Mouse (Mus musculus): ENCODE data around the gene Prr12.
A peak's percentile ranks its signal among the peaks of the same experiment; 100 is the strongest.

Gene Prr12

DNA sequence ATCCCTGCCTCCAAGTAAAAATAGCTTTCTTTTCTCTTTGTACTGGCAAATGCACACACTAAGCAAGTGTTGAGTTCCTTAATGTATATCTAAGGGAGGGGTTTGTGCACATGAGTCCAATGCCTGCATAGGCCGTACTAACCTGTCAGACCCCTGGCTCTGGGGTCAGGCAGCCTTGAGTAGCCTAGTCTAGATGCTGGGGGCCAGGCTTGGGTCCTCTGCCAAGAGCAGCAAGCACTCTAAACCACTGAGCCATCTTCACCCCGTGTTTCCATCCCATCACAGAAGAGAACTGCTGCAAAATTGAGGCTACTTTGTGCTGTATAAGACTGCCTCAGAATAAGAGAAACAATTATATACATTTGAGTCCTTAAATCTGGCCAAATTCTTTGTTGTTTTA lies 25.1 kb upstream of the Prr12 start:
- no peak for DNase-seq (ENCODE audit: low read depth, low spot score)

DNA sequence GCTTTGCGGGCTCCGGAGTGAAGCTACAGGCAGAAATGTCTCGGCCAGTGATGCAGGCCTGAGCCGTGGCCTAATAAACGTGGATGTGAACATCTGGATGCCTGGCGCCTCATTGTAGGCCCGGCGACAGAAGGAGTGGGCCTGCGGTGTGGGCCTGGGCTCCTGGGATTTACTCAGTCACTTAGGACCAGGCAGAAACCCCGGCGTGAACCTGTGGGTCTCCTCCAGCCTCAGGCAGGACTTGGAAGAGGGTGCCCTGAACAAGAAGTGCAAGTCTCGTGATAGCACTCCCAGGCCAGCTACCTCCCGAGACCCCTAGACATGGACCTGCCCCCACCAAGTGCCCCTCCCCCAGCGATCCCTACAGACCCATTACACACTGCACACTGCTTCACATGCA lies 24.6 kb upstream of the Prr12 start:
- DNase-seq (ENCODE audit: low read depth, low spot score), result no peak

DNA sequence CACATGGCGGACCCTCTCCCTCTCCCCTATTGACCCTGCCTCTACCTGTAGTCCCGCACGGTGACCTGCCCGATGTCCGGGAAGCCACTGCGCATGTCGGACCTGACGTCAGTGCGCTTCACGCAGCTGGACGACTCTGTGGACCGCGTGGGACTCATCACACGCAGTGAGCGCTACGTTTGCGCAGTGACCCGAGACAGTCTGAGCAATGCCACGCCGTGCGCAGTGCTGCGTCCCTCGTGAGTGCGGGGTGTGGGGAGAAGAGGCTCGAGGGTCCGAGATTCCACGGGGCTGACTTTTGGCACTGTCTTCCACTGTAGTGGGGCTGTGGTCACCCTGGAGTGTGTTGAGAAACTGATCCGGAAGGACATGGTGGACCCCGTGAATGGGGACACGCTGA lies 23.8 kb upstream of the Prr12 start:
- no peak for DNase-seq (ENCODE audit: low read depth, low spot score)

DNA sequence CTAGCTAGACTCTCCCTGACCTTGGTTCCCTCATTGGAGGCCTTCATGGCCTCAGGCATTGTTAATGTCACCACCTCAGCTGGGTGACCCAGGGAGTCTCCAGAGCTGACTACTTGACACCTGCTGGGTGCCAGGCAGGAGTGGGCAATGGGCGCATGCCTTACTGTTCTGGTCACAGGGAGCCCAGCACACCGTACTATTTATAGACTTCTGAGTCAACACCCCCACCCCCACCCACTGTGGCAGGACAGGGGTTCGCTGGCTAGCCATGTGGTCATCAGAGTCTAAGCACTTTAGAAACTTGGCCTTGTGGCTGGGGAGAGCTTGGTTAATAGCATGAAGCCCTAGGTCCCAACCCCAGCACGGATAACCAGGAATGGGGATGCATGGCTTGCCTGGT lies 22.7 kb upstream of the Prr12 start:
- DNase-seq (ENCODE audit: low read depth, low spot score), result no peak

DNA sequence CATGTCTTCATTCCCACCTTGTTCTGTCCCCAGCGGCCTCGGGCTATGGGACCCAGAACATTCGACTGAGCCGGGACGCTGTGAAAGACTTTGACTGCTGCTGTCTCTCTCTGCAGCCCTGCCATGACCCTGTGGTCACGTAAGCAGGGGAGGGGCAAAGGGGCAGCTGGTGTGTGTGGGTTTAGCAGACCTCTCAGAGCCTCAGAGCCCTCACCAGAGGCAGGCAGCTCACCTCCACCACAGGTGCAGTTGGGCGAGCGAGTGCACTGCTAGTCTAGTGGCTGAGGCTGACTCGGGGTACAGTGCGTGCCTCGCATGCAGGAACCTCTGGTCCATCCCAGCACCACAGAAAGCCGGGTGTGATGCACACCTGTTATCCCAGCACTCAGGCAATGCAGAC lies 21.3 kb upstream of the Prr12 start:
- DNase-seq (ENCODE audit: low read depth, low spot score), result no peak

DNA sequence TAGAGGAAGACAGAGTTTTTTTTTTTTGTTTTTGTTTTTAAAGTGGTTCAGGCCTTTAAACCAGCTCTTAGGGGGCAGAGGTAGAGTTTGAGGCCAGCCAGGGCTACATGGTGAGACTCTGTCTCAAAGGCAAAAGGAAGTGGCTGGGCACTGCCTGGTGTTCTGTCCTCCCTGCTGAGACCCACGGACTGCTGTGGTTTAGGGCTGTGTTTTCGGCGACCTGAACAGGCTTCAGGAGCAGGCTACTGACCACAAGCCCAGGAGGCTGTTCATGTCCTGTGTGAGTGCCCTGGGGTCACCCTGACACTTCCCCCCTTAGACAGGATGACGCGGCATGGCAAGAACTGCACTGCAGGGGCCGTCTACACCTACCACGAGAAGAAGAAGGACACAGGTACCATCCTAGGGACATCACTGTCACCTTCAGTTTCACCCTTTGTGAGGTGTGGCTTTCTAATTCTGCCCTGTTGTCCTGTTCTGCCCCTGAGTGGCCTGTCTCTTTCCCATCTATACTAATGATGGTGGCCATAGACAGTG lies 20.6 kb upstream of the Prr12 start:
- no peak for DNase-seq (ENCODE audit: low read depth, low spot score)

DNA sequence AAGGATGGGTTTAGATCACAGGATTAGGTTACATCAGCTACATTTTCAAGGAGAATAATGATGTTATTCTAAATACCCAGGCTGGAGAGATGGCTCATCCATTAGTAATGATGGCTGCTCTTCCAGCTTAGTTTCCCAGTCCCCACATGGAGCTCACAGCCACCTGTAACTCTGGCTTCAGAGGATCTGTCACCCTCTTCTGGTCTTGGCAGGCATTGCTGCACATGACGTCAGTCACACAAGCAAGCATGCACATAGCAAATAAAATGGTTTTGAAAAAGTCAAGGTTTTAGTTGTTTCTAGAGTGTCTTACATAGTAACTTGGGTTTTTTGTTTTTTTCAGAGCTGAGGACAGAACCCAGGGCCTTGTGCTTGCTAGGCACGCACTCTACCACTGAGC lies 19.5 kb upstream of the Prr12 start:
- DNase-seq (ENCODE audit: low read depth, low spot score), result no peak

DNA sequence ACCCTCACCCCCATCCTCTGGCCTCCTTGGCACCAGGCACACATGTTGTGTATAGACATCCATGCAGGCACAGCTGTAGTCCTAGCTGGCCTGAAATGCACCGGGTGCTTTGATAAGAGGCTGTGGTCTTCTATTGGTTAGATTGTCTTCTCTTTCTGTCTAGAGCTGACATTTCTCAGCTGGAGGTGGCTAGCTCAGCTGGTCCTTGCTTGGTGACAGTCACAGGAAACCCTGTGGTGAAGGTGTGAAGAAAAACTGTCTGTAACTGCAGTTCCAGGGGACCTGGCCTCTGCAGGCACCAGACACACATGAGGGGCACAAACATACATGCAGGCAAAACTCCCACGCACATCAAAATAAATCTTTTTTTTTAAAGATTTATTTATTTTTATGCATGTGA lies 17.0 kb upstream of the Prr12 start:
- DNase-seq (ENCODE audit: low read depth, low spot score), result no peak

DNA sequence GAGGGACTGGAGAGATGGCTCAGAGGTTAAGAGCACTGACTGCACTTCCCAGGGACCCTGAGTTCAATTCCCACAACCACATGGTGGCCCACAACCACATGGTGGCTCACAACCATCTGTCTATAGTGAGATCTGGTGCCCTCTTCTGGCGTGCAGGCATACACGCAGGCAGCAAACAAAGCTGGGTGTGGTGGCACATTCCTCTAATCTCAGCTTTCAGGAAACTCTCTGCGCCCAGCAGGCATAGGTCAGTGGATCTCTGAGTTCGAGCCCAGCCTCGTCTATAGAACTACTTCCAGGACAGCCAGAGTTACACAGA lies 15.3 kb upstream of the Prr12 start:
- DNase-seq (ENCODE audit: low read depth, low spot score), result no peak

DNA sequence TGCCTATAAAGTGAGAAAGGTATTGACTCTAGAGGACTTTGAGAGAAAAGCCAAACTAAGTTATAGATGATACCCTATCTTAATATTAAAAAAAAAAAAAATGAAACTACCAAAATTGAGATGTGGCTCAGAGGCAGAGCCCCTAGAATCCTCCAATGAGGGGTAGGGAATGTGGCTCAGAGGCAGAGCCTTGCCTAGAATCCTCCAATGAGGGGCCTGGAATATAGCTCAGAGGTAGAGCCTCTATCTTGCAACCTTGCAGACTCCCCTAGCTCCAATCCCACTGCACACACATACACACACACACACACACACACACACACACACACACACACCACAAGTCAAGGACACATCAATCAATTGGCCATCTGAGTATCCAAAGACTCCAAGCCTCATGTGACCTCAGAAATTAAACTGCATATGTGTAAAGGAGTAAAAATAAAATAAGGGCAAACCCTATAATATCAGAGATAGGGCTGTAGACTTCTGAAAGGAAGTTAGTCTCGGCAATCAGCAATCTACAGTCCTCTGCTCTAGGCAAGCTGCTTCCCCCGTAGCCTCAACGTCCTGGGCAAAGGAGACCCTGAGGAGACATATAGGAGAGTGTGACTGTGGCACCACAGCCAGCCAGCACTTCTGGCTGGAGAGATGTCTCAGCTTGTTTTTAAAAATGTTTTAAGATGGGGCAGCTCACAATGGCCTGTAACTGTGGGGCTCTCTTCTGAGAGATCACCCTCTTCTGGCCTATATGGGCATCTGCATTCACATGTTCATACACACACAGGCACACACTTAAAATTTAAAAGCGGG lies 14.7 kb upstream of the Prr12 start:
- DNase-seq (ENCODE audit: low read depth, low spot score), result no peak

DNA sequence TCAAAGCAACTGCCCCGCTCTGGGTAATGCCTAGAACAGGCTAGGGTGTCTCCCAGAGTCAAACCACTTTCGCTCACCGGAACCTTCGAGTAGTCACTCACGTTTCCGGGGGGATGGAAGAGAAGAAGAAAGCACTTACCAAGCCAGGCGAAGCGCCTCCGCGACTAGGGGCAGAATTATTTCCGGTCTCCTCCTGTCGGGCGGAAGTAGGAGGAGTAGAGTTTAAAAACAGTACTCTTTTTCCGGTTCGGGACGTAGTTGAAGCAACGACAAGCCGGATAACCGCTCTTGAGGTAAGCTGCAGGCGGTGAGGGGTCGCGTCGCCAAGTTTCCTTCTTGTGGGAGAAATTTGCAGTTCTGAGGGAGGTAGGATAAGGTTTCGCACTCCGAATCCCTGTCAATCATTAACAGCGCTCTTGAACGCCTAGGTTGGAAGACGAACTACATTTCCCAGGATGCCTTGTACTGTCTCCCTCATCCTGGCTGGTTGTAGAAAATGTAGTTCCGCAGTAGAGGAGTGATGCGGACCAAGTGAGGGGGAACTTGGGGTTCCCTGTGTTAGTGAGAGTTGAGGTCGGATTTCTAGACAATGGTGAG lies 9.7 kb upstream of the Prr12 start, which contains the start of the genes Nosip and Prrg2:
Gene Nosip, plus strand, starts transcription at position 191 of the 597 bp plus-strand sequence.
Gene Prrg2, minus strand, starts transcription at position 439 of the 597 bp plus-strand sequence.
- peak; percentile 99 for DNase-seq (ENCODE audit: low read depth, low spot score)

DNA sequence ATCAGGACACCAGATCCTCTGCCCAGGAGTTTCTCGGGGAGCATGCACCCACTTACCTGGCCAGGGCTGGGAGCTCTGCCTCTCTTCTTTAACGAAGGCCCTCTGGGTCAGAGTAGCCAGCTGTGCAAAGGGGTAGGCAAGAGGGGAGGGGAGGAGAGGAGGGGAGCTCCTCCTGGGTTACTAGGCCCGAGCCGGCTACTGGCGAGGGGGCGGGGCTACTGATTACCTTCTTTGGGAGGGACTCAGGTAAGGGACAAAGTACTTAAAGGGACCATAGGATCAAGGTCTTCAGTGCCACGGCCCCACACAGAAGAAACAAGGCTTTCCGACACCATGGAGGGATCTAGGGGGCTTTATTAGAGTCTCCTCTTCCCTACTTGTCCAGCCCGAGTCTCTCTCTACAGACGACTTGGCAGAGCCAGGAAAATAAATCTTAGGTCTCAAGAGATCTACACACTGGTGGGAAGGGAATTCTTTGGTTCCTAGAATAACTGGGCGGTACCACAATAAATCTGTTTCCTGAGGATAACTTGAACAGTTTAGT lies 8.9 kb upstream of the Prr12 start:
- no peak for DNase-seq (ENCODE audit: low read depth, low spot score)

DNA sequence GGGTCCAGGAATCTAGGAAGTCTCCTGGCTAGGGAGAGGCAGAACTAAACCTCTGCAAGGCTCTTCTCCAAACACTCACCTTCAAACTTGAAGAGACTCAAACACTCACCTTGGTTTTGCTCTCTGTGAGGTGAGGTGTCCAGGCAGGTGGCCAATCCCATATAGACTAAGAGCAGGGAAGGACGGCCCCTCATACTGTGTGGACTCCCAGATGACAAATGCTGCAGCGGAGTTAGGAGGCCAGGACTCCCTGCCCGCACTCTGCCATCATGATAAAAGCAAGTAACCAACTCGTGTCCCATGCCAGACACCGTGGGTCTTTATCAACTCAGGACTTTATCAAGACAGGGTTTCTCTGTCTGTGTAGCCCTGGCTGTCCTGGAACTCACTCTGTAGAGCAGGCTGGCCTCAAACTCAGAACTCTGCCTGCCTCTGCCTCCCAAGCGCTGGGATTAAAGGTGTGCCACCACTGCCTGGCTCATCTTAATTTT lies 8.0 kb upstream of the Prr12 start:
- no peak for DNase-seq (ENCODE audit: low read depth, low spot score)

DNA sequence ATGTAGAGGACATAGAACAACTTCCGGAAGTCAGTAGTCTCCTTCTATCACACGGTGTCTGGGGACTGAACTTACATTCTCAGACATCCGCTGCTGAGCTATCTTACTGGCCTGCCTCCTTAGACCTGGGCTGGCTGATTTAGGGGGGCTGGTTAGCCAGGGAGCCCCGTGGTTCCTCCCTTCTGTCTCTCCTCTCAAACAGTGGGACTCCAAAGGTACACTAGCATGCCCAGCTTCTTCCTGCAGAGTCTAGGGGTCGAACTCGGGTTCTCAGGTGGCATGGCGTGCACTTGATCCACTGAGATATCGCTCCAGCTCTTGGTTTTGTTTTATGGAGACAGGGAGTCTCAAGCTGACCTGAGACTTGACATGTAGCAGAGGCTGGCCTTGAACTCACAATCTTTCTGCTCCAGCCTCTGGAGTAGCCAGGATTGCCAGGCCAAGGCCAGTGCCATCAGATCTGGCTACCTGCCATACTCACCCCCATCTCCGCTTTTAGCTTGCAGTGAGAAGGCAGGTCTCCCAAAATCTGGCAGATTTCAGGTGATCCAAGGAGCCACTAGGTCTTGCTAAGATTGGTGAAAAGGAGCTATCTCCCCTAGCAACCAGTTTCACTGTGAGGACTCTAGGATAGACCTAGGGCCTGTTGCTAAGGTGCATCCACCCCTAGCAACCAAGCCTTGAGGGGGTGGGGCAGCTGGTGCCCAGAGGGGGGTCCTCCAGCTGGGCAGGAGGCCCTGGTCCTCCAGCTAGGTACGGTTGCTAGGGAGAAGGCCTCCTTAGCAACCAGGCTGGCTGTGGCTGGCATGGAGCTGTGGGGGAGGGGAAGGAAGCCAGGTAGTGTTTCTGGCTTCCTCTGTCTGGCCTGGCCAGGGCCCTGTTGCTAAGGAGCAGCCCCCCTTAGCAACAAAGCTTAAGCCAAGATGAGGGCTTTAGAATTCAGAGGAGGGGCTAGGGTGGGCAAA lies 6.2 kb upstream of the Prr12 start:
- no peak for DNase-seq (ENCODE audit: low read depth, low spot score)

DNA sequence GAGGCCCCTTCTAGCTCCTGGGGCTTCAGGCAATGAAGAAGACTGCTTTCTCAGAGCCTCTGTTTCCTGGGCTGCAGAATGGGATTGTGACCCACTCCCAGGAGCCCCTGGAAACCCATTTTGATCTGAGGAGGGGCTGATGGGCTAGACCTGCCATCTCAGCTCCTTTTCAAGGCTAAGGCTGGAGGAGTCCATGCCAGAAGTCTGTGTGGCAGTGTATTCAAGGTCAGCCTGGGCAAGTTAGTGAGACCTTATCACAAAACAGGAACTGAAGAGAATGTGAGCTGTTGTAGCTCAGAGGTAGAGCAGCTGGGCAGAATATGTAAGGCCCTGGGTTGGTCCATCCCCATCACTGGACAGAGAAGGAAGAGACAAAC lies 4.3 kb upstream of the Prr12 start:
- DNase-seq (ENCODE audit: low read depth, low spot score), result no peak

DNA sequence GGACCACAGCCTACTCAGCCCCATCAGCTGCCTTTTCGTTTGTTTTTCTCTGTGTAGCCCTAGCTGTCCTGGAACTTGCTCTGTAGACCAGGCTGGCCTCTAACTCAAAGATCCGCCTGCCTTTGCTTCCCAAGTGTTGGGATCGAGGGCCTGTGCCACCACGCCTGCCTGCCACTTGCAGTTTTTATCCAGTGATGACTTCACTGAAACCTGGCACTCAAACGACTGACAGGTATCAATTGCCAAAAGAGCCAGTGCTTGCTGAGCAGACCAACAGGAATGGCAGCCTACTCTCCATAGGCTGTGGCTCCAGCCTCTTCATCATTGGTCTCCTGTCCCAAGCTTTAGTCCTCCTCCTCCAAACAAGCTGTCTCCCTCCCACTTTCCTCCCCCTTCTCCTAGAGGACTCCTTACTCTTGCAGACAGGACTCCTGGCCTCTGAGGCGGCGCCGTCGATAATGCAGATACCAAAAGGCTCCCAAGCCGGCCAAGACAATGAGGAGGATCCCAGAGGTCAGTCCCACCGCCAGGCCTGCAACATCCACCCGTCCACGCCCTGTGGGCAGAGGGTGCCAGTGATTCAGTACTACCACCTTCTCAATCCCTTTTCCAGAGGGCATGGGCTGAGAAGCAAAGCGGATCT lies 3.8 kb upstream of the Prr12 start:
- DNase-seq (ENCODE audit: low read depth, low spot score), result no peak

DNA sequence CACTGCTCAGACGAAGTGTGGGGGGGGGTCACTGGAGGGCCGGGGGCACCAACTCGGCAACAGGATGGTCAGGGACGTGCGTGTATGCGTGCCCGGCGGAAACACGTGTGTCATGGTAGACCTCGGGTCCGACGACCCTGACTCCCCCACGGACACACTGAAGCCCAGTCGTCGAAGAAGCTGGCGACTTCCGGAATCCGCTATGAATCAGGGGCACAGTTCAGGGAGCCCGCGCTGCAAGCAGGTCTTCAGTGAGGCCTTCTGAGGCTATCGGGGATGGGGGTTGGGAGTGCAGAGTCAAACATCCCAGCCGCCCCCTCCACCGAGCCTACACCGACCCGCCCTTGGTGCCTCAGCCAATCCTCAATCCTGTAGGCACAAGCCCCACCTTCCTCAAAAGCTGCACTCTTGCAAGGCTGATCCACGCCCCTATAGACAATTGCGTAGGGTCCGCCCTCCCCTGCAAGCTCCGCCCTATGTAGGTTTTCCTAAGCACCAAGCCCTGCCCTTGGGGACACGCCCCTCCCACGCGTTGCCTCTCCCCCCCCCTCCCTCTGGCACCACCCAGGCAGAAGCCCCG lies 1.3 kb upstream of the Prr12 start:
- peak; percentile 99 for DNase-seq (ENCODE audit: low read depth, low spot score)

DNA sequence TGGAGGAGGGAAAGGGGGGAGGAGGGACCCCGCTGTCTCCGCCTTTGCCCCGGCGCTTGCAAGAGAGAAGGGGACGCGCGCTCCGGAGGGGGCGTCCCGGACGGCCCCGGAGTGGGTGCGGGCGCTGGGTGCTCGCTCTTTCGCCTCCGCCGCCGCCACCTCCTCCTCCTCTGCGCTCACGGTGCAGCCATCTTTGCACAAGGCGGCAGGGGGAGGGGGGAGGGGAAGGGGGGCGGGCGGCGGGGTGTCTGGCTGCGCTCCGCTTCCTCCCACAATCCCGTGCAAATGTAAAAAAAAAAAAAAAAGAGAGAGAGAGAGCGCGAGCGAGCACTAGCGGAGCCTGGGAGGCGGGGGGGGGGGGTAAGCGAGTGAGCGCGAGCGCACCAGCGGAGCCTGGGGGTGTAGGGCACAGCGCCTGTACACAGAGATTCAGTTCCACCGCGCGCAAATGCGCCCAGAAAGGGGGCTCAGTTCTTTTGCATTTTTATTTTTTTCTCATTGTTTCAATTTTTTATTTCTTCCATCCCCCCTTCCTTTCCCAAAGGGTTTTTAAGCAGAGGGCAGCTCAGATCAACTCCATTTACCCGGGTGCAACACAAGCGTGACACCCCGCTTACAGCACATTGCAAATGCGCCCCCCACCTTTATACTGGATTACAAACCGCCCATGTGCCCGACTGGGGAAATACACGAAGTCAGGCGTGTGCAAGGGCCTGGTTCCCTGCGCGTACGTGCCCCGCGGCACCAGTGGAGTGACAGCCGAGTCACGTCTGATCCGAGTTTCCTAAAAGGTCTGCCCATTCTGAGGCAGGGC lies 643 bp upstream of the Prr12 start:
- peak; percentile 76 for DNase-seq (ENCODE audit: low read depth, low spot score)

DNA sequence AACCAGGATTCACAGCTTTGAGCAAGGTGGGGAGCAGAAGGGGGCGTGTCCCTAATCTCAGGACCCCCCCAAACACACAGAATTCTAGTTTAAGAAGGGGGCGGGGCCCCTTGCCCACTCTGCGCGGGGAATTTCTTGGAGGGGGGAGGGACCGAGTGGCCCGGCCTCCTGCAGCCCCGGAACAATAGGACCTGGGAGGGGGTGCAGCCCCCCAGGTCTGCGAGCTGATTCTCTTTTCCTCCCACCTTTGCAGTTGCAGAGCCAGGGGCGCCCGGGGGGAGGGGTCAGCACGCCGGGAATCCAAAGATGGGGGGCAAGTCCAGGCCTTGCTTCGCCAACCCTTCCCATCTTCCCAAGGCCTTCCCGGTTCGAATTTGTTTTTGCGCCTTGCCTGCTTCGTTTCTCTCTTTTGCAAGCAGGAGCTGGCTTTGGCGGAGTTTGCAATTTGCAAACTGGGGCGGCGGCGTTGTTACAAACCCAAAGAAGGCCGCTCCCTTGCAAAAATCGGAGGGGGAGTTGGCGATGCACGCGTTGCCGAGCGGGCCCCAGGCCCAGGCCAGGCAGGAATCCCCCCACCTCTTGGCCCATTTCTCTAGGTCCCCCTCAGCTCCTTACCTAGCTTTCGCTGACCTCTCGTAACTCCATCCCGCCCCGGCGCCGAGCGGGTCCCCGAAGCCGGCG lies 360 bp downstream of the Prr12 start:
- DNase-seq (ENCODE audit: low read depth, low spot score), result no peak
